Mouse (Mus musculus) c-Kit-positive CD71-positive TER-119-positive erythroid progenitor cells, embryonic 14.5 days (primary cell): ENCODE data around the gene Gja4.

Experiments
- DNase-seq: peaks from one replicate; pipeline ENCODE4 v3.0.0-alpha.2; 2013; ENCODE audit warnings: low spot score

Gene Gja4

DNA sequence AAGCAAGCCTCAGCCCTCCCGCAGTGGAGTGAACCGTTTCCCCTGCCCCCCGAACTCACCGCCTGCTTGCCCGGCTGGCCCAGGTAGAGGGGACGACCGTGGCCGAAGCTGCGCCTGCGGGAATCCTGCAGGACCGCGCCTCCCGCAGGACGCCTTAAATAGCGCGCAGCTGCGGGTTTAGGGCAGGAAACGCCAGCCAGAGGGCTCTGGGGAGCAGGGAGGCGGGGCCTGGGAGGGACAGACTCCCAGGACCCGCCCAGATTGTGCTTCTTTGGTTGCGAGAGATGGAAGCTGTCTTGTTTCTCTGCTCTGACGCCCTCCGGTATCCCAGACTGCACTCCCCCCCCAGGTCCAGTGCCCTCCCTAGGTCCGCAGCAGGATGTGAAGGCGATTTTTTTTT is at the start of gene Gja4:
TSS of gene Gja4 (minus strand) at position 179 of the 400 bp plus-strand sequence.
- DNase-seq, result peak; percentile 10

DNA sequence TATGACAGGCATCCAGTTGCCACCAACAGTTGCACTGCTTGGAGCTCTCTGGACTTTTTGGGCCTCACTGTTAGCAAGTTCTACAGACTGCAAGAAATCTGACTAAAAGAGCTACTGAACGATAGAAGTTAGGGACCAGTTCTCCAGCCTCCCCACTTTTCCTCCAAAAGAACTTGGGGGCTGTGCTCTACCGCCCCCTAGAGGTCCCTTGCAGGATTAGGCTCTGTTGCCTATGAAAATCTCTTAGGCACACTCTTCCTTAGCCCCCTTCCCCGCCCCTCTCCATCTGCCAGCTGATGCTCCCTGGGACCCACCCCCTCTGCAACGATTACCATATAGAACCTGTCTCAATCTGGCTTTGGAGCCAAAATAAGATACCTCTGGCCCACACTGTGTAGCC is 49.5 kb upstream of the Gja4 start:
- DNase-seq, result no peak

DNA sequence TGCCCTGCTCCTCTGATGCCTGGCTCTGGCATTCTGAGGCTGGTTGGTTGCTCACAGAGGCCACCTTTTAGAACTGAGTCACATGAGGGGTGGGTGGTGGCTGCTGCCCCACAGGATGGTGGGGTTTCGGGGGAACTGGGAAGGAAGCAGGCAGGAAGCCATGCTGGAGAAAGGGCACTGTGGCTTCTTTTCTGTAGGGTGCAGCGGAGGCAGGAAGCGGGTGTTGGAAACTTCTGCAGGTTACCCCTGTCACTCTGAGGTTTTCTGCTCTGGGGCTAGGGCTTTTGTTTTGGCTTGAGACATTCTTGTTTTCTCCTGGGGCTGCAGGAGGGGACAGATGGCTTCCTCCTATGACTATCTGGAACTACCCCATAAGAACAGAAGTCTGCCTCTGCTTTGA is 48.7 kb upstream of the Gja4 start:
- DNase-seq, result no peak

DNA sequence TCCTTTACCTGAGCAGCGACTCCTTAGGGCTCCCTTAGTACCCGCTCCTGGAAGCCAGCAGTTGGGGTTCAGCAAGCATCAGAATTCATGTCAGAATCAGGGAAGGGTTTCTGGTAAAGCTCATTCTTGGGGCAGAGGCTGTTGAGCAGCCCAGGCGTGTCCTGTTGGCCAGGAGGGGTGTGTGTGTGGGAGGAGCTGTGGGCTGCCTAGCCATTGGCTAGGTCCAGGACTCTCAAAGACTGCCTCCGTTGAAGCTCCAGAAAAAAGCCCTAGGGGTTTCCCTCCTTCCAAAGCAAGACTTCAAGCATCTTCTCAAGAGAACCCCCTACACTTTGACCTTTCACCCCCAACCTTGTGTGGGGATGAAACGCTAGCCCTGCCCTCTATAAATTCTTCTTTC is 44.2 kb upstream of the Gja4 start, which contains the start of gene Gjb5:
TSS of gene Gjb5 (minus strand) at position 164 of the 400 bp plus-strand sequence.
- no peak for DNase-seq

DNA sequence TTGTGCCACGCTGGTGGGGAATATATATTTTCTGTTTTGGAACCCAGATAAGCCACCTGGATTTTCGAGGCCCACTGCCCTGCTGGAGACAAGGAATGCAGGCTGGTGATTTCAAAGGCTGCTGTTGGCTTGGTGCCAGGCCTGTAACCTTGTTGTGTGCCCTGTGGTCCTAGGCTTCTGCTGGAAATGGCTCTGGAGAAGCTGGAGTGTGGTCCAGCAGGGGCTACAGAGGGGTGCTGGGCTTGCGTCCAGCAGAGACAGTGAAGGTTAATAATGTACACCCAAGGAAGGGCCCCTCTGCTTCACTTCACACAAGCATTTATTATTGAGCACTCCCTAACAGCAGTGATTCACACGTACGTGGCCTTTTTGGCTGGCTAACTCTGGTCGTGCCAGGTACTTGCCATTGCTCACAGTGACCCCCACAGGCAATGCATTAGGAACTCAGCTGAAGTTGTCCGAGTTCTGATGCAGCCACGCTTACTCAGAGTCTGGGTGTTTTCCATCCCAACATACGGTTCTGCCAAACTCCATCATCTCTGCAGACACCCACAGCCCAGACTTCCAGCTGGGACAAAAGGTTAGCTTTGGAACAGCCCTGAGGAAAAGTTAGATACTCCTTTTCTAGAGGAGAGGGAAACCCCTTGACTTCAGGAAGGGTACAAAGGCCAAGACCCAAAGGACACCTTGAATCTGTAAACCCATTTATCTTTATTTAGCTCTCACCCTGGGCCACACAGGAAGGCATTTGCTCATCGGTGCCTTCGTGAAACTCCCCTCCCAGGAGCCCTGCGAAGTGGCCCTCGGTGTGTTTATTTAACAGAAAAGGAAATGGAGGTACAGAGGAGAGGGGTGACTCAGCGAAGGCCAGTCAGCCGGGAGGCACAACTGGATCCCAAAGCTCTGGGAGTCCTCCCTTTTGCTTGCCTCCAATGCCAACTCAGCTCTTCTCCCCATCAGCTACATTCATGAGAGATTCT is 41.0 kb upstream of the Gja4 start:
- no peak for DNase-seq

DNA sequence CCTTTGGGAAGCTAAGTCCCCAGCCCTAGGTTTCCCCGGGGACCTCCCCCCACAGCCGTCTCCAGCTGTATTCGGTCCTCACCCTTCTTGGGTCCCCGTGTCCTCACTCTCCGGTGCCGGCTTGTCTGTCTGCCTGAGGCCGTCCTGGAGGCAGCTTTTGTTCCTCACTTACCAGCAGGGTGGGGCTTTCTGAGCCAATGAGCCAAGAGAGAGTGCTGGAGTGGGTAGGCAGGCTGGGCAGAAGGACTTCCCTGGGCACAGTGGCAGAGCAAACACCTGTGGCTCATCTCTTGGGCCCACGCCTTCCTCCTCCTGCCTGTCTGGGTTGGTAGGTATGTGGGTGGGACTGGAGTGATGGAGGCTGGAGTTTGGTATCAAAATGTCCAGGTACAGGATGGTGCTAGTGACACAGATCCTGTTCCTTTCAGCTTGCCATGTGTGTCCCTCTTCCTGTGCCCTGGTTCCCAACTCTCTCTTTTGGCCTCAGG is 40.2 kb upstream of the Gja4 start, which contains the start of gene Gjb4:
TSS of gene Gjb4 (minus strand) at position 131 of the 488 bp plus-strand sequence.
- DNase-seq, result no peak

DNA sequence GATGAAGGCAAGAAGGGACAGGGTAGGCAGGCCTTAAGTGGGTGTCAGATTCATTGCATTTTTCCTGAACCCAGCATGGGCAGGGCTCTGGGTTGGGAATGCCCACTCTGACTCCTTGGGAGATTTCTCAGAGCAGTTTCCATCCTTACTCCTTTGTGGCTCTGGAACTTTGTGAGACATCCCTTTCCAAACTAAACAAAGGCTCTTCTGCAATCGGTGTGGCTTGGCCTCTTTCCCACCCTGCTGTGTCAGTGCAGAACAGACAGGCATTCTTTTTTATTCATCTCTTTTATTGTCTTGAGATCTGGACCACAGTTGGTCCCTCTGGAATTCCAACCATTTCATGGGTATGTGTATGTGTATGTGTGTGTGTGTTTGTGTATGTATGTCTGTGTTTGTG is 38.8 kb upstream of the Gja4 start:
- DNase-seq, result no peak

DNA sequence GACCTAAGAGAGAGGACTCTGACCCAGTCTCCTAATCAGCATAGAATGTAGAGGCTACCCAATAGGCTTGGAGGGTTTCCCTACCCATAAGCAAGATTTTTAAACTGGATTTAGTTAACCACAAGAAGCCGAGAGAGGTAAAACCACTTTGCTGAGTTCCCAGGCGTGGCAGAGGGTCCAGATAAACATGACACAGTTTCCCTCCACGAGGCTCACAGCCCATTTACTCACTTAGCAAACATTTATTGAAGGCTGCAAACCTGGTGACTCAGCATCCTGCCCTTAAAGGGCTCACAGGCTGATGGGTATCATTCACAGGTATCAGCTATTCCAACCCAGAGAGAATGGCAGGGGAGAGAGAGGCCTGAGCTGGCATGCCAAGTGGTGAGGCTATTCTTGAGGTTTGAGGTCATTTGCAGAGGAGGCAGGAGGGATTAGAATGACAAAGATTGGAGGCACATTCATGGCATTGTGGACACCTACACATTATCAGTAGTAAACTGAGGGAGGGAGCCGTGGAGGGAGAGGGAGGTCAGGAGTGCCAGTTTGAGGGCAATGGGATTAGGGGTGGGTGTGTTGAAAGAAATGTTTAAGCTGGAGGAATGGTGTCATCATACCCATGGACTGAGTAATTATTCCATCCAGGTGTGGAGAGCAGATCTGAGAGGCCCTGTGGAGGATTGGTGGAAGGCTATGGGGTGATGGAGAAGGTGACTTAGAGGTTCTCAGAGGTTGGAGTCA is 35.9 kb upstream of the Gja4 start:
- no peak for DNase-seq

DNA sequence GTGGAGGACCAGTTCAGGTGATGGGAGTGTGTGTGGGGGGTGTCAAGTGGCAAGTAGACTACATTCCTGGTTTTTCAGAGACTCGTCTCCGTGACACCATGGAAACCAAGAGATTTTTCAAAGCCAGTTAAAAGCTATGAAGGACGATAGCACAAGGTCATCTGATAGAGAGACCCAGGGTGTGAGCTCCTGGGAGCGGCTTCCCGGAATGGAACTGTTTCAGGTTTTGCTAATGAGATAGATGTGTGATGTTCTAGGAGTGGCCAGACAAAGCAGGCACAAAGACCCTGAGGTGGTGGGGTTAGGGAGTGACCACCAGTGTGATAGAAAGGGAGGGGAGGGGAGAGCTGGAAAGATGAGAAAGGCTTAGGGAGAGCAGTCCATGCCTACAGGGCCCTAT is 31.2 kb upstream of the Gja4 start:
- DNase-seq, result no peak

DNA sequence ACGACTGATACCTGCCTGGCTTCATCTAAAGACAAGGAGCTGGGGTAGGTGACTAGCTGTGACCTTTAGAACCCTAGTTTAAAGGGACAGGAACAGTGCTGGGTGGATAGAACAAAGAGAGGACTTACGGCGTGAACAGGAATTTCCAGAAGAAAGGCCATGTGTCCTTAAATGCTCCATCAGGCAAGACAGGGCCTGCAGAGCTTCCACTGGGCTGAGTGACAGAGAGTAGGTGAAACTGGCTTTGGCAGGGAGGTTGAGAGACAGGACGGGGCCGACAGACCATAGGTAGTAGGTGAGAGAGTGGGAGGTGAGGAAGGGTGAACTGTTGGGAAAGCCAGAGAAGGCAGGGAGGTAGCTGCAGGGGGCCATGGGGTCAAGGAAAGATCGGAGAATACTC is 27.5 kb upstream of the Gja4 start:
- DNase-seq, result no peak

DNA sequence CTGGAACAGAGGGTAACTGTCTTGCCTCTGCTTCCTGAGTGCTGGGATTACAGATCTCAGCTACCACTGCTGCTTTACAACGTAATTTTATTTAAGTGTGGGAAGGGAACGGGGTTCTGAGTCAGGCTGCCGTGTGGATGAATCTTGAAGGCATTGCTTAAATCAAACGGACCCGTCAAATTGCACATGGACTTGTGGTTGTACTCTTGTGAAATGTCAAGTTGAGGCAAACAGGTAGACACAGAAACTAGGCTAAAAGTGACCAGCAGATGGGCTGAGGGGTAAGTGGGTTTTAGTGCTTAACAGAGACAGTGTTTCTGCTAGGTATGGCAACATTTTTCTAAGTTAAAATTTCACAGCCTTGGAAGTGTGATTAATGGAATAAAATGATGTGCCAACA is 23.8 kb upstream of the Gja4 start:
- DNase-seq, result no peak

DNA sequence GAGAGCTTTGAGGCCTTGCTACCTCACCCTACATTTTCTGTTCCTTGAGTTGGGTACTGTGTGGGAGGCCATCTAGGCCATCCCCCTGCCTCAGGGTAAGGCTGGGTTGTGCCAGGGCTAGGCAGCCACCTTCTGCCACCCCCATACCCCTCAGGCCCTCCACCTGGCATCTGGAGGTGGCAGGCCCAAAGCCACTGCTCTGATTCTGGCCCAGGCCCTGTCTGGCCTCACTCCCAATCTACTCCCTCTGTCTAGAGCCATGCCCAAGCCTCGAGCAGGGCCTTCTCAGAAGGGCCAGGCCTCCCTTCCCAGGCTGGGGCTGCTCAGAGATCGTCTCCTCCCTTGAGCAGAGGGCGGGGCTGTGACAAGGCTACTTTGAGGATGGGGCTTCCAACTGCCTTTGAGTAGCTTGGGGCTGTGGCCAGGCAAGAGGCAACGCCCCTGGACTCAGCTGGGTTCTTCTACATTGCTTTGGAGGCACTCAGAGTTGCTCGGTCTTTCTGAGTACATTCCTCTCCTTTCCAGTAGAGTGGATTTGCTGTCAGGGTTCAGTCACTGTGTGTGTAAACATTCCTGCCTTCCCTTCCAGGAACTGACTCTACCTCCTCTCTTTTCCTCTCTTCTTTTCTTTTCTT is 21.1 kb upstream of the Gja4 start:
- no peak for DNase-seq

DNA sequence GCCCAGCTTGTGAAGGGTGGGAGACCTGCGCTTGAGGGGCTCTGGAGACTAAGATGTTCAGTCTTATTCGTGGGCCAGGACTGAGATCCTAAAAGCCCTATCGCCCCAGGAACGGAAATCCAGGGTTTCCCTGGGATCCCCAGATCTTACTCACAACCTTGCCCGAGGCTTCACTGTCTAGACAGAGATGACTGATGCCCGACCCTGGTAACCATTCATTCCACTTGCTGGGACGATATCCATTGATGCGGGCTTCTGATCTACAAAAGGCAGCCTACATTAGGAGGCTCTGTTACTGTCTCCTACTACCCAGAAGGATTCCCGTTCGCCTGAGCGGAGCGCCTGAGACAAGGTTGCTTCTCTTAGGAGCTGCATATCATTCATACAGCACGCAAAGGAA is 17.3 kb upstream of the Gja4 start:
- no peak for DNase-seq

DNA sequence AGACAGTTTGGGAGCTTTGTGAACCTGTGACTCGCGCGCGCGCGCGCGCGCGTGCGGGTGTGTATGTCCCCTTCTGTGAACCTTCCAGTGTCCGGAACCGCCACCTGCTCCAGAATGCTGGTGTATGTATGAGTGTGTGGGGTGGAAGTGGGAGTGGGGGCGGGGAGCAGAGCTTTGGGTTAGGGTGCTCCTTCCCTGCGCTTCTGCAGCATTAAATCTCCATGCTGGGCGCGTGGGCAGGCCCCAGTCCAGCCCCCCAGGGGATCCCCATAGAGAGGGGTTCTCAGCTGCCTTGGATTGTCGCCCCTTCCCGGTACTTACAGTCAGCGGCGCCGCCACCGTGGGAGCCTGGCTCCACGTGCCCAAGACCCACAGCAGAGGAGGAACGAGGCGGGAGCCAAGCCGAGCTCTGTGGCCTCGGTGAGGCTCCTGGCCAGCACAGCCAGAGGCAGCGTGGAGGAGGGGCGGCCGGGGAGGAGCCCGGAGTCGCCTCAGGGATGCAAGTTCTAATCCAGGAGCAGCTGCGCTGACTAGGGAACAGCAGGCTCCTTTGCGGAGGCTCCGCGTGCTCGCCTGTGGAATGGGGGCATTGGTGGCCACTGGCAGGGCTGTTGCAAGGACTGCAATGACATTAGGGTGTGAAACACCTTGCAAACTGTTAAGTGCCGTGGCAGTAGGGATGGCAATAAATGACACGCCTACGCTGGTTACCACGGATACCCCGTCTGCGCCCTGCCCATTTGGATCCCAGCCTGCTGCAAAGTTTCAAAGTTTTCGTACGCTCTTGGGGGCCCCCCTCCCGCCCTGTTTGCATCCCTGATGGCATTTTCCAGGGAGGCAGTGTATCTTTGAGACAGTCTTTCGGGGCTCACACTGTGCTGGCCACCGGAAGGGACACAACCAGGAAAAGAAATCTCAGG is 16.6 kb upstream of the Gja4 start, which contains the start of gene Gjb3:
TSS of gene Gjb3 (minus strand) at position 664 of the 920 bp plus-strand sequence.
- no peak for DNase-seq

DNA sequence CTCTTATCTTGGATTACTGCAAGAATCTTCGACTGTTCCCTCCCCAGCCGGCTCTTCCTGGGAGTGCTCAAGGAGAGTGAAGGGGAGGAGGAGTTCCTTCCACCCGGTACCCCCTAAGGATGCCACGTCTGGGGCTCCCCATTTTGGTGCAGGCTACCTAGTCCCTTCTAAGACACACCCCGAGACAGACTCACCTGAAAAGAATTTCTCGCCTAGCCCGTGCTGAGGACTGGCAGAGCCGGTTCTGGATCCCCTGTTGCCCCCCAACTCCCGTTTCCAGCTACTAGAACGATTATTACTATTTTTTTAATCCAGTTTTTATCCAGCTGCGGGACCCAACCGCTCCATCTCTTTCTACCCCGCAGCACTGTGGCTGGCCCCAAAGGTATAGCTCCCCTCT is 15.9 kb upstream of the Gja4 start:
- no peak for DNase-seq

DNA sequence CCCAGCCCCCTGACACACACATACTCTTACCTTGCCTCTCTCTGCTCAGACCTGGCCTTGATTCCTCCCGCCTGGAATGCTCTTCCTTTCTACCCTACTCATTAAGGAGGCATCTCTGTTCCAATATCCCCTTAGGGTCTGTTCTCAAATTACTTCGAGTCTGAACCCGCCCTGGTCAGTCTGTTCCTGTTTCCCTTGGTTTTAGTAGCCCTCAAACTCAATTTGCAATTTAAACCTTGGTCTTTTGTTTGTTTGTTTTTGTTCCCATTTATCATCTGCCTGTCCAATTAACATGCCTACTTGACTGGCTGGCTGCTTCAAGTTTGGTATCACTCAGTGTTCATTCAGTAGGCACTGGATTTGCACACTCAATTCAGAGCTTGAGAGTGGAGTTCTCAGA is 15.2 kb upstream of the Gja4 start:
- DNase-seq, result no peak

DNA sequence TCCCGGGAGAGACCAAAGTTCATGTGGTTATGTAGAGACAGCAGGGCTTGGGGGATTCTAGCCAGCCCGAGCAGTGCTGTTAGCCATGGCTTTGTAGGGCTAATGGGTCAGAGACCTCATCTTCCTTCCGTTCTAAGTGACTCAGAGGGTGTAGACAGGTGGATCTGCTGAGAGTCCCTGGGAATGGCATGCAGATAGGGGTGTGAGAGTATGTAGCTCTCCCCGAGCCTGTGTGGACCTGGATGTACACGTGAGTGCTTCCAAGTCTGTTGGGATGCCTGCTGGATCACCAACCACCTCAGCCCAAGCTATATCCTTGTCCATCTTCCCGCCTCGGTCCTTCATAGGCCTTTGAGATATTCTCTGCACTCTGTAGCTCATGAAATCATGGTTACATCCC is 14.5 kb upstream of the Gja4 start:
- DNase-seq, result no peak

DNA sequence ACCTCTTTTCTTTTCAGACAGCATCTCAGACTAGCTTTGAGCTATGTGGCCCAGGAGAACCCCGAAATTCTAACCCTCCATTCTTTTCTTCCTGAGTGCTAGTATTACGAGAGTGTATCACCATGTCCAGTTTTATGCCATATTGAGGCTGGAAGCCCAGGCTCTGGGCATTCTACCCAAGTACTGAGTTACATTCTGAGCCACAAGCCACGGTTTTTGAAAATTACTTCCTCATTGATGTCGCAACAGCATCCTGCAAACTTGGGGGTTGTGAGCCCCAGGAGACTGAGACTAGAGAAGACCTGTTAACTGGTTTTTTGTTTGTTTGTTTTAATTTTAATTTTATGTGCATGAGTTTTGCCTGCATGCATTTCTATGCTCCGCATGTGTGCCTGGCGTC is 13.9 kb upstream of the Gja4 start:
- no peak for DNase-seq

DNA sequence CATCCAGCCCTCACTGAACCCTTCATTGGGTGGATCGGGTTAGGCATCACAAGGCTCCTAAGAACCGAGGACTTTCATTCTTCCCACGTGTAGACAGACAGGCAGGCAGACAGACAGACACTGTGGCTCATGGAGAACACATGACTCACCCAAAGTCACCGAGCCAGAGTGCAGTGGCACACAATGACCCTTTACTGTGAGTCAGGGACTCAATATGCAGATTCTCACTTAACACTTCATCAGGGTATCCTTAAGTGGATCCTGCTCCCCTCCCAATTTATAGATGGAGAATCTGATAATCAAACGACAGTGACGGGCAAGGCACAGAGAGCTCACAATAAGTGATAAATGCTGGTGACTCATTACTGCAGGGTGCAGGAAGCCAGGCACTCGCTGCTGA is 13.4 kb upstream of the Gja4 start:
- DNase-seq, result no peak

DNA sequence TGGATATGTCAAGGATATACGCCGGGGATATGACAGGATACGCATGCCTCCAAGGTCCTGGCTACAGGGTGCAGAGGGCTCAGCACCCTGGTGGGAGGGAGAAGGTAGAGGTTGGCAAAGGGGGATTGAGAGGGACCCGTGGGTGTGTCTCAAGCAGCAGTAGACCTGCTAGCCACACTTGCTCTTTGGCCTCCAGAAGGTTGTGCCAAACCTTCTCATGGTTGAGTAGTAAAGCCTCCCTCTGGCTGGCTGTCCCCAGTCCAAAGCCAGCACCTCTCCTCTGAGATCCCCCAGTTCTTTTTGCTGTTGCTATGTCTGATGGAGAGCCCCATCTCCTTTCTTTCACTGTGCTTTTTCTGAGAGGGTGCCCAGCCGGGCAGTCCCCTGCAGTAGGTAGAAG is 11.4 kb upstream of the Gja4 start:
- no peak for DNase-seq

DNA sequence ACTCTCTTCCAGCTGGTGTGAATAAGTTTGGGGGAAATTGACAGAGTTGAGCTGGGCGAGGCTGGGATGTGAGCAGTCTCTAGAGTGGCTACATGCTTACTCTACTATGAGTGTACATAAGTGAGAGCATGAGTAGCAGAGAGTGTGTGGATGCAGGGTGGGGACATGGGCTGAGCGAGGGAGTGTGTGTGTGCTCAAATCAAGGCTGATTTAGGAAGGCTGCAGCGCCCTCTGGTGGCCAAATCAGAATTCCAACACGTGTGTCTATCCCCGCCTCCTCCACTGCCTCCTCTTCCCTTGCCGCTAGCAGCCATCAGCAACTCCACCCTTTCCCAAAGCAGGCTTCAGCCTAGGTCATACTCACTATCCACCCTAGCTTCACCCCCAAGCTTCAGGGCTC is 10.9 kb upstream of the Gja4 start:
- peak; percentile 65 for DNase-seq
